Mouse (Mus musculus) midbrain, postnatal 0 days (tissue): ENCODE measurements around the gene Pidd1. TPM values are rescaled to one million over a fixed set of nuclear protein-coding genes. Genes with fewer than 3 reads are reported as not detected.

Source experiments
- ATAC-seq: fragments of 200-750 bp; cut with Nextera tagmentation; 2 replicates; pipeline ENCODE4 v1.8.0; 2017; ENCODE audit warnings: moderate number of reproducible peaks, mild to moderate bottlenecking, moderate TSS enrichment, moderate library complexity; ENCODE audit not compliant: low FRiP score
- DNase-seq: peaks from one replicate; pipeline ENCODE4 v3.0.0-alpha.2; 2015; ENCODE audit warnings: low spot score
- H3K27ac ChIP-seq: fragments of 300-500 bp; sonication (generic); 2 replicates; pipeline ENCODE4 v1.5.1; 2014; ENCODE audit warnings: low read depth, mild to moderate bottlenecking, low read length, mixed read lengths
- H3K27me3 ChIP-seq: fragments of 300-500 bp; sonication (generic); 2 replicates; pipeline ENCODE4 v1.6.1; 2014; ENCODE audit warnings: low read length, control low read depth, mixed read lengths; ENCODE audit not compliant: insufficient read depth
- H3K36me3 ChIP-seq: fragments of 300-500 bp; sonication (generic); 2 replicates; pipeline ENCODE4 v1.6.1; 2014; ENCODE audit warnings: low read length, control low read depth, mixed read lengths; ENCODE audit not compliant: insufficient read depth
- H3K4me1 ChIP-seq: fragments of 300-500 bp; sonication (generic); 2 replicates; pipeline ENCODE4 v1.6.1; 2014; ENCODE audit warnings: mild to moderate bottlenecking, control low read depth, antibody characterized with exemption, low read length, mixed read lengths; ENCODE audit not compliant: insufficient read depth
- H3K4me2 ChIP-seq: fragments of 300-500 bp; sonication (generic); 2 replicates; pipeline ENCODE4 v1.6.1; 2014; ENCODE audit warnings: low read depth, mild to moderate bottlenecking, low read length, mixed read lengths; ENCODE audit not compliant: poor library complexity, severe bottlenecking
- H3K4me3 ChIP-seq: fragments of 300-500 bp; sonication (generic); 2 replicates; pipeline ENCODE4 v1.5.1; 2014; ENCODE audit warnings: low read depth, mild to moderate bottlenecking, low read length, moderate library complexity
- H3K9ac ChIP-seq: fragments of 300-500 bp; sonication (generic); replicated peaks from 2 replicates; pipeline ENCODE4 v1.6.1; 2014; ENCODE audit warnings: mild to moderate bottlenecking, low read length, moderate library complexity, mixed read lengths; ENCODE audit not compliant: poor library complexity, severe bottlenecking
- H3K9me3 ChIP-seq: fragments of 300-500 bp; sonication (generic); 2 replicates; pipeline ENCODE4 v1.6.1; 2016; ENCODE audit warnings: low read length, control low read depth
- CTCF ChIP-seq: IDR thresholded peaks from 2 replicates; pipeline ENCODE4 v1.5.1; 2016; ENCODE audit warnings: antibody characterized with exemption, mild to moderate bottlenecking
- WGBS: fragments of 180-500 bp; shearing (Covaris S2); extraction: QIAGEN DNeasy Blood & Tissue Kit; methylation state at CpG from one replicate; pipeline ENCODE4 v1.1.7; 2014; 5-methylcytosine and 5-hydroxymethylcytosine counted together
- polyA plus RNA-seq: library from polyadenylated mRNA; unstranded; fragments of >200 nt; fragmentation: Nextera tagmentation; extraction: Ambion mirVana; gene quantifications from 2 replicates; pipeline ENCODE4 v1.2.1, GENCODE M21; 2015
- total RNA-seq: library from RNA; depleted of rRNA; stranded (reverse); fragments of >200 nt; gene quantifications from 2 replicates; pipeline ENCODE4 v1.2.3, GENCODE M21; 2014

Gene Pidd1
- total and polyA plus RNA-seq, 2 experiments from 2014 or later, result 1.3 to 1.6 TPM

- peak overlapping the region; percentile 79; the same call in 1 of the 2 replicates for H3K9ac ChIP-seq
- DNase-seq, result no peak
- no peaks in the 10 kb centered on the region for H3K27me3 ChIP-seq
- H3K36me3 ChIP-seq, result no peaks in the 10 kb centered on the region
- peak overlapping the region; percentile 80 for H3K27ac ChIP-seq
- H3K4me2 ChIP-seq, result peak overlapping the region; percentile 92
- peak overlapping the region; percentile 66; the same call in 1 of the 2 replicates for H3K4me3 ChIP-seq
- TF ChIP-seq CTCF, result no peak
- no peaks in the 10 kb centered on the region for H3K9me3 ChIP-seq
- no peak for ATAC-seq
- WGBS, result 92% methylated on average over 12 of the region's 12 CpGs
- peaks cover 20% of the 10 kb centered on the region for H3K4me1 ChIP-seq
Measured at GRCm38 (mm10) chr7:141438201-141438968, 5.4 kb downstream of the Pidd1 start.

- H3K4me3 ChIP-seq, result peak within 1 kb of the TSS; percentile 66
- no peaks in the 10 kb centered on the region for H3K9me3 ChIP-seq
- DNase-seq, result peak; percentile 88
- 5% methylated on average over 53 of the region's 53 CpGs for WGBS
- peak within 1 kb of the TSS; percentile 79 for H3K9ac ChIP-seq
- peaks cover 20% of the 10 kb centered on the region for H3K4me1 ChIP-seq
- peak; percentile 81 for ATAC-seq
- peak; percentile 77 for TF ChIP-seq CTCF
- peak within 1 kb of the TSS; percentile 80 for H3K27ac ChIP-seq
- H3K4me2 ChIP-seq, result peak within 1 kb of the TSS; percentile 92
- H3K36me3 ChIP-seq, result peaks cover 6% of the 10 kb centered on the region
- H3K27me3 ChIP-seq, result no peaks in the 10 kb centered on the region
Measured at GRCm38 (mm10) chr7:141437178-141438120, 6.4 kb downstream of the Pidd1 start, which contains the start of gene Slc25a22. Gene Slc25a22, minus strand, starts transcription at chr7:141437892.

GRCm38 (mm10) chr7:141436523-141436892, 7.3 kb downstream of the Pidd1 start:
- Histone ChIP-seq H3K4me2 (peak overlapping the region; percentile 92), H3K9ac (peak overlapping the region; percentile 79), H3K27ac (peak overlapping the region; percentile 80; the same call in 1 of the 2 replicates), H3K27me3 (no peaks in the 10 kb centered on the region), H3K4me1 (peaks cover 20% of the 10 kb centered on the region), H3K36me3 (peaks cover 15% of the 10 kb centered on the region), H3K9me3 (no peaks in the 10 kb centered on the region), H3K4me3 (peak overlapping the region; percentile 66)
- no peak for TF ChIP-seq CTCF
- DNase-seq (no peak), ATAC-seq (no peak)
- whole genome bisulfite sequencing, result 28% methylated on average over 2 of the region's 2 CpGs

- Histone ChIP-seq H3K27ac (peak overlapping the region; percentile 79; the same call in 1 of the 2 replicates), H3K4me3 (peak overlapping the region; percentile 66; the same call in 1 of the 2 replicates), H3K27me3 (no peaks in the 10 kb centered on the region), H3K36me3 (peaks cover 19% of the 10 kb centered on the region), H3K4me1 (peaks cover 20% of the 10 kb centered on the region), H3K9me3 (no peaks in the 10 kb centered on the region), H3K4me2 (peak overlapping the region; percentile 92), H3K9ac (peak overlapping the region; percentile 77; the same call in 1 of the 2 replicates)
- no peak for DNase-seq
- 72% methylated on average over 9 of the region's 9 CpGs for WGBS
- no peak for ATAC-seq
- TF ChIP-seq CTCF, result no peak
Measured at GRCm38 (mm10) chr7:141435856-141436522, 7.8 kb downstream of the Pidd1 start.

- 4% methylated on average over 17 of the region's 17 CpGs for WGBS
- Histone ChIP-seq H3K4me1 (peaks cover 20% of the 10 kb centered on the region), H3K4me2 (peak overlapping the region; percentile 92), H3K36me3 (peaks cover 25% of the 10 kb centered on the region), H3K9ac (peak overlapping the region; percentile 77), H3K27me3 (no peaks in the 10 kb centered on the region), H3K4me3 (peak overlapping the region; percentile 55), H3K9me3 (no peaks in the 10 kb centered on the region), H3K27ac (peak overlapping the region; percentile 79)
- peak; percentile 50 for DNase-seq
- no peak for TF ChIP-seq CTCF
- ATAC-seq, result no peak
Measured at GRCm38 (mm10) chr7:141435129-141435855, 8.5 kb downstream of the Pidd1 start.
